Mouse (Mus musculus) left cerebral cortex, adult 11 months (tissue): ENCODE measurements at regions not wholly inside any gene's neighbourhood (a gene's known extent, or its start where the extent isn't known, plus 50 kb on each side); places are given as distances from the start of the nearest gene placed in this dataset.
A peak's percentile ranks its signal among the peaks of the same experiment; 100 is the strongest.

Experiments
- DNase-seq: peaks from one replicate; pipeline ENCODE4 v3.0.0; 2022; ENCODE audit warnings: low spot score

DNA sequence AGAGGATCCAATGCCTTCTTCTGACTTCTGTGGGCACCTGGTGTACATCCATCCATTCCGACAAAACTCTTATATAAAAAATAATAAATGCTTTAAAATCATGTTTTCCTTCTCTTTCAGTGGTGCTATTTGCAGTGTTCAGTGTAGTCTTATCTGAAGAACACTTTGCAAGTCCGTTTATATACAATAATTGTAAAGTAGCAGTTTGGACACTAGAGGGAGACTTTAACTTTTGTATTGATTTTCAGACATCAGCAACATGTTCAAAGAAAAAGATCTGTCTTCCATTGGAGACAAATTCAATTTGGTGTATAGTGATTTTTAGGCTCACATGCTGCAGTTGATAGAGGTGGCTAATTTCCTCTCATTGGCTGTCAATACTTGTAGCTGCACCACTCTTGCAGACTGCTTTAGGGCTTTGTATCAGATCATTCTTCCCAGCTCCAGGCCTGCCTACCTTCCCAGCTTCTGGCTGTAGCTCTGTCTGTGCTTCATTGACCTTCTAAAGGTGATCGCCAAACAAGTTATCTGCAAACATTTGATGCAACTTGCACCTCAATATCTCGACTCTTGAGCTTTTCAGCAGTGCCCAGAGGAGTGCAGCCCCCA, 74.8 kb upstream of the Sult1c1 start:
- DNase-seq: peak; percentile 2

DNA sequence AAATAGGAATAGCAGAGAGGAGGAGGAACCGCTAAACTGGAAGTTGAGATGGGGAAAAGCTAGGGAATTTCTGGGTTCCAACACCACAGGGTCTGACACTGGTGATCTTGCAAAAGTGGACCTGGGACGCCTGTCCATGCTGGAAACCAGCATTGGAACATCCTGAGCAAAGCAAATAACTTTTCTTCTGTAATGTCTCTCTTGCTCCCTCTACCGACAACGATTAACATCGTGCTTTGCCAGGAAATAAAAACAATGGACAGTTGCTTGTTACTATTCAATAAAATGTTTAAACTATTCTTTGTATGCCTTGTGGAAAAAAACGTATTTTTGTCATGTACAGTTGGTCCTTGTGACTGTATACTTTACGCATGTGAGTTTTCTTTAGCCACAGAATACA, 70.8 kb upstream of the Sult1c1 start:
- DNase-seq: no peak
